Mouse (Mus musculus) lung, postnatal 4 days (tissue): ENCODE results near the gene Dsn1.

ENCODE experiments used
- DNase-seq, 2 experiments: peaks; one replicate each; pipeline ENCODE4 v3.0.0; 2021

Dsn1 gene

GRCm38 (mm10) chr2:157006511-157007233, at the start of gene Dsn1:
Gene Dsn1, minus strand, starts transcription at chr2:157007154.
- DNase-seq, result peak; percentile 91

DNA sequence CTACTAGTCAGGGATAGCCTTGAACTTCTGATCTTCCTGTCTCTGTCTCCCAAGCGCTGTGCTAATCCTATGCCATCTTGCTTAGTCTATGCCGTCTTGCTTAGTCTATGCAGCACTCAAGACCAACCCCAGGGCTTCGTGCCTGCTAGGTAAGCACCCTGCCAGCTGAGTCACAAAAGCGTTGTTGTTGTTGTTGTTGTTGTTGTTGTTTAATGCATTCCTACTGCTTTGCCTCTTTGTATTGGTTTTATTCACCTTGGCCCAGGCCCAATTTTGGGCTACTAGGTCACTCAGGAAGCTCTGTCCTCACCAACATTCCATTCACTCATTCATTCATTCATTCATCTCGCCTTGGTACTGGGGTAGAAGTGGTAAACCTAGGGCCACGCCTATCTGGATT, 48.8 kb upstream of the Dsn1 start:
- peak in 1 of 2 experiments; percentile 18 for DNase-seq

- peak; percentile 62 to 79 for DNase-seq
These were observed 47.9 kb upstream of the Dsn1 start for GRCm38 (mm10) chr2:157054816-157055215.

DNA sequence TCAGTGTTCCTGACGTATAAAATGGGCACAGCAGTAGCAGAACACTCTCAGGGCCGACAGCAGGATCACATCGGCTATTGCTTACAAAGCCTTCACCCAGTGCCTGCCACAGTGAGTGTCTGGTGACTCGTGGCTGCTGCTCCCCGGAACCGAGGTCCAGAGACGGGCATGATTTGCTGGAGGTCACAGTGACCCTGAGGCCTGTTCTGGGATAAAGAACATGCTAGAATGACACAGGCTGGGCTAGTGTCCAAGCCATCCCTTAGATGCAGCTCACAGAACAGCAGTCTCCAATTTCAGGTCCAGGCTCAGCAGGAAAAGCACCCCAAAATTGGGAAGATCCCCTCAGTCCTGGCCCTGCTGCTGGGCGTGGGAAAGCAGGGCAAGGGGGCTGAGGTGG, 47.3 kb upstream of the Dsn1 start:
- DNase-seq, result peak; percentile 69 to 91

DNA sequence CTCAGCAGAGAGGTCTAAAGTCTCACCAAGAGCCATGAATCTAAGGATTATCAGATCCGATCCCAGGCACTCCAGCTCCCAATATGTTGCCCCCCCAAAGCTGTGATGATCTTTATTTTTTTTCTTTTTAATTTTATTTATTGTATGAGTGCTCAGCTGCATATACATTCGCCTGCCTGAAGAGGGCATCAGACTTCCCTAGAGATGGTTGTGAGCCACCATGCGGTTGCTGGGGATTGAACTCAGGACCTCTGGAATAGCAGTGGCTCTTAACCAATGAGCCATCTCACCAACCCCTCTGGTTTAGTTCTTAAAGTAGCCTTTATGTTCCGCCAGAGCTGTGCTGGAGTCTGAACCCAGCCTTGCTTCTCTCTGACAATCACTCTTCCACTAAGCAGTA, 46.8 kb upstream of the Dsn1 start:
- DNase-seq, result no peak

GRCm38 (mm10) chr2:157053124-157053523, 46.2 kb upstream of the Dsn1 start:
- DNase-seq, result no peak

DNA sequence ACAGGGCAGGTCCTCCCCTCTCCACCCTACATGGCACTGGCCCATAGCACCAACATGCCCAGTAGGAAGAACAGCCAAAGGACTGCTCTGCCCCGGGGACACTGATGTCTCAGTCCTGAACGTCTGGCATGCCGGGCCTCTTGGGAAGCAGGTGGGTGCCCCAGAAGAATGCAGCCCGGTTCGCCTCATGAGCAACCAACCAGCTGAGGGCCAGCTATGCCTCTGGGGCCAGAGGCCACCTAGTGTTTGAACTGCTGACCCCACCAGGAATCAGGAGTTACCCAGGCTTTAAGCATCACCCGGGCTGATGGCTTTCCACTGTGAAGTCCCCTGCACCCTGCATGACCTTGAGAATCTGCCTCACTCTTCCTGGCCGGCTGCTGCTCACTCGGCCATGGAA, 45.5 kb upstream of the Dsn1 start:
- DNase-seq, result no peak

GRCm38 (mm10) chr2:157049831-157050243, 42.9 kb upstream of the Dsn1 start:
- DNase-seq, result no peak

DNA sequence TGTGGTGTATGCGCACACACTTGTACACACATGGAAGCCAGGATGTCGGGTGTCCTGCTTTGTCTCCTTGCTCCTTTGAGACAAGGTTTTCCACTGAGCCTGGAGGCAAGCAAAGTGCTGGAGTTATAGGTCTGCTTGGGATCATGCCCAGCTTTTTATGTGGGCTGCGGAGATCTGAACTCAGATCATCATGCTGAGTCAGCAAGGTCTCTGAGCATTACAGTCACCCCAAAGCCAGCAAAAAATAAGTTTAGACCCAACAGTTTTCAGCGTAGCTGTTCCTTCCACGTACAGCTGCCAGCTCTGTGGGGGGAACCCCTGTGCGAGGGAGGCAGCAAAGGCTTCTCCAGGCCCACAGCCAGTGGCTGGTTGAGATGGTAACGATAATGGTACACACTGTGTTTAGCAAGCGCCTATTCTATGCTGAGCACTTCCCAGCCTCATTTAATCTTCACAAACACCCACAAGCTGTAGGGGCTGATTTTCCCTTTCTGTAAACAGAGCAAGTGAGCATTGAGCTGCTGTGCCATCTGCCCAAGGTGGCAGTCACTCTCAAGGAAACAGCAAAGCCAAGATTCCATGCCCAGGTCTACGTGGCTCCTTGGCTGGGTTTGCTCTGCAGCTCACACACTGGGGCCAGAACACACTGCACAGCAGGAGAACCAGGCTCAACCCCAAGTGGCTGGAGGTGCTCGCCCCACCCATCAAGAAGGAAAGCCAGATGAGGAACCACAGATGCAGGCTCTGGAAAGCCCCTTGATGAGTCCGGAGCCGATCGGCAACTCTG, 41.6 kb upstream of the Dsn1 start:
- peak in 1 of 2 experiments; percentile 61 for DNase-seq

DNA sequence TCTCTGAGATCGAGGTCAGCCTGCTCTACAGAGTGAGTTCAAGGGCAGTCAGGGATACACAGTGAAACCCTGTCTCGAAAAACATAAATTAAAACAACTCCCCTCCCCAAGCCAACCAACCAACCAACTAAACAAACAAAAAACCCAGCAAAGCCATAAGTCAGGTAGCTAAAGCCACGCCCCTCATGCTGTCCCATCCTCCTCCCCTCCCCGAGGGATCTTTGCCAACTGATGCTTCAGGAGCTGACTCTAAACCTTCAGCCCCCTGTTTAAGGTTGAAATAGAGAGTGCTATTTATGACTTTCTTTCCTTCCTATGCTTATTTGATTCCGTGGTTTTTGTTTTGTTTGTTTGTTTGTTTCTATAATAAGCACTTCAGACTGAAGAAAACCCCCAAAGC, 40.0 kb upstream of the Dsn1 start:
- DNase-seq, result no peak

- no peak for DNase-seq
These were observed 39.0 kb upstream of the Dsn1 start for GRCm38 (mm10) chr2:157045932-157046331.

- no peak for DNase-seq
These were observed 37.0 kb upstream of the Dsn1 start for GRCm38 (mm10) chr2:157043987-157044386.

GRCm38 (mm10) chr2:157043556-157043955, 36.6 kb upstream of the Dsn1 start:
- DNase-seq, result no peak

DNA sequence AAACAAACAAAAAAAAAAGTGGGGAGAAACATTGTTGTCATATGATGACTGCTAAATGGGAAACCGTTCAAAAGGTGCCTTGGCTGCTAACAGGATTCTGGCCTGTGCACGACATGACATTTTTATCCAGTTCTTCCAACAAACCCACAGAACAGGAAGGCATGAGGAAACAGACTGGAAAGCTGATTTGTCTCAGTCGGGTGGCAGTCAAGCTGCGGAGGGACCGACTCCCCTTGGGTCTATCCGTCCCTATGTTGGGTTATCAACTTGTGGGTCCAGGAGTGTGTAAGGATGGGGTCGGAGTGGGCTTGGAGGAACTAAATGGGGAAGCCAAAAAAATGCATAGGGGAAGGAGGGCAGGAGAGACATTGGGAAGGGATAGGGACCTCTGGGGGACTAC, 34.5 kb upstream of the Dsn1 start:
- no peak for DNase-seq

- no peak for DNase-seq
These were observed 33.7 kb upstream of the Dsn1 start for GRCm38 (mm10) chr2:157040649-157041046.

- DNase-seq, result peak; percentile 67 to 92
These were observed 33.1 kb upstream of the Dsn1 start for GRCm38 (mm10) chr2:157039900-157040648.

GRCm38 (mm10) chr2:157037303-157037702, 30.3 kb upstream of the Dsn1 start:
- no peak for DNase-seq

DNA sequence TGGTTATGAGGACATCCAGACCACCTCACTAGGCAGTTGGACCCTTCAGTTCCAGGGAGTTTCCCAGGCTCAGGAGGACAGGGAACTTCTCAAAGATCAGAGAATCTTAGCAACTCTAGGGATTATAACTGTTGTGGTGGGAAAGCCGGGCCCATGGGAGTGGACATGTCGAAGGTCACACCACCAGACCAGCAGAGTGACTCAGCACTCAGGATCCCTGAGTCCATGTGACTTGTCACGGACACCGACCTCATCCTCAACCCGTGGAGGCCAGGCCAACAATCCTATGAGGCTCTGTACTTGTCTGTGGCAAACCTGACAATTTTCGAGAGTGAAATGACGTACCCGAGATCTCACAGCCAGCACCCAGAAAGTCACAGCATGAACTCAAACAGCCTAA, 29.4 kb upstream of the Dsn1 start:
- DNase-seq, result peak in 1 of 2 experiments; percentile 50

DNA sequence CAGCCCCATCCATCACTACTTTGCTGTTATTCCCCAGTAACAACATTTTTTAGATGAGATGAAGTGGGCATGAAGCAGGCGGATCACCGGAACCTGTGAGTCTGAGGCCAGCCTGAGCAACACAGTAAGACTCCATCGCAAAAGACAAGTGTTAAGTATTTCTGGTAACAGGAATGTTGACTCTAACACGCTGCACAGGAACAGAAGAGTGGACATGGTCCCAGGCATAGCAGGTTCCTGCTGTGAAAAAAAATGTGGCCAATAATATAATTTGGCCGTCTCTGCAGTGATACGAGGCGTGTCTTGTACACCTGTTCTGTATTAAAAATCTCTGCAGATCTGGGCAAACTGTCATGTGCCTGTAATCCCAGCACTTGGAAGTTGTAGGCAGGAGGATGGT, 28.4 kb upstream of the Dsn1 start:
- no peak for DNase-seq

DNA sequence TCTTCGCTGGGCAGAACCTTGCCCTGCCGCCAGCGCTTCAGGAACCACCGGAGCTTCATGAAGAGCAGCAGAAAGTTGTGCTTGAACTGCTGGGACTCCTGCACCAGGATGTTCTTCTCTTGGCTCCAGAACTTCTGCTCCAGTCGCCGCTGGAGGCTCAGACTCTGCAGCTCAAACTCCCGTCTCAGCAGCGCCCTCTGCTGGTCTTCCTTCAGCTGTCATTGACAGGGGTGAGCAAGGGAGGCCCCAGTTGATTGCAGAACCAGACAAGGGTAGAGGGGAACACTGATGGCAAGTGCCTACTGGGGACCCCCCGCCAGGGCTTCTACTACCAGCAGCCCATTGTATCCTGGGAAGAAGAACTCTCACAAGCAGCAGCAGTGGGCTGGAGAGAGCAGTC, 23.9 kb upstream of the Dsn1 start:
- DNase-seq, result peak; percentile 79 to 85

GRCm38 (mm10) chr2:157028261-157028660, 21.3 kb upstream of the Dsn1 start:
- DNase-seq, result no peak

DNA sequence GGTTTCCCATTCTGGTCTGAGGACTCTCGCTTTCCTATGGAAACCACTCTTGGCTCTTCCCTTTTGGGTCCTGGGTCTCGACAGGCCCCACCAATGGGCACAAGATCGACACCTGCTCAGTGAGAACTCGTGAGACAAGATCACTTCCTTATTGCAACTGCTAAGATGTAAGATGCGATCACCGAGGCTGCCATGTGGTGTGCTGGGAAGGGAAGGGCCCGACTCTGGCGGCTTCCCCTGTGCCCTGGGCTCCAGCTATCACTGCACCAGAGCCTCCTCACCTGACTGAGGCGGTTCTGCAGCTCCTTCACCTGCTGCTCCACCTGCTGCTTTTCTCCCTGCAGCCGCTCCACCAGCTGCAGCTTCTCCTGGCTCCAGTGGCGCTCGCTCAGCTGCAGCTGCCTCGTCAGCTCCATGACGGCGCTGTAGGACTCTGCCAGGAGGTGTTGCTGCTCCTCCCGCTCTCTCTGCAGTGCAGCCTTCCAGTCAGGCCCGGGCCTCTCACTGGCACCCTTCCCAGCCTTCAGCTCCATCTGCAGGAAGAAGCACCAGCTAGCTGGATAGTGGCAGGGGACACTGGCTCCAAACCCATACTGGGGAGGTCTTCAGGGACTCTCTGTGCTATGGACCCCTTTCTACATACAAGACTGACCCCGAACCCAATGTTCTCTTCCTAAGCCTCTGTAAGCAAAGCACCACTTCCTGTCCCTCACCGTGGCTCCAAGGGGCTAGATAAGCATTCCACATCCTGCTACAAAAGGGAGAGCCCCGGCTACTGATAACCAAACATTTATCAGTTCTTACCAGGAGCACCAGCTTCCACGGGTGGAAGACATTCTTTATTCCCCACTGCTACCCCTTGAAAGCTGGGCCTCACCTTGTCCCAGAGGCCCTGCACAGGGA, 20.4 kb upstream of the Dsn1 start:
- no peak for DNase-seq

DNA sequence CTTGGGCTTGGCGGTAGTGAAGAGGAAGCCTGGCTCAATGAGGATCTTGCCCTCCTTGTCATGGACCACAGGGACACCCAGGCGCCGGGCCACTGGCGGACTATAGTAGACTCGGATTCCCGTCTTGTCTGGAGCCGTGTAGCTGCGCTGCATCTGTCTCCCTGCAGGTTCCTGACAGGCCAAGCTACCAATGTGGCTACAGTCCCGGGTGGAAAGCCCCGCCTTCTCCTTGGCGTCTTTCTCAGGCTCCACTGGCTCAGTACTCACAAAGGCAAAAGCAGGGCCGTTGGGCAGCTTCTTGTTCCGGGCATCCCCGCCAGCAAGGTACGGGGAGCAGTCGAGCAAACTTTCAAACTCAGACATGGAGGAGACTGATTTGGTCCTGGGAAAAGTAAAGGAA, 14.2 kb upstream of the Dsn1 start:
- DNase-seq, result no peak
